Mouse (Mus musculus) midbrain, embryonic 15.5 days (tissue): Measurements from ENCODE around the gene R3hdm2. TPM values are rescaled to one million over a fixed set of nuclear protein-coding genes. Genes with fewer than 3 reads are reported as not detected.

ENCODE experiments used
- ATAC-seq: fragments of 200-750 bp; cut with Nextera tagmentation; replicated peaks from 2 replicates; pipeline ENCODE4 v1.8.0; 2017; ENCODE audit warnings: moderate TSS enrichment
- H3K27ac ChIP-seq: fragments of 300-500 bp; sonication (generic); 2 replicates; pipeline ENCODE4 v1.5.1; 2015; ENCODE audit warnings: mild to moderate bottlenecking, inconsistent platforms
- H3K27me3 ChIP-seq: fragments of 300-500 bp; sonication (generic); replicated peaks from 2 replicates; pipeline ENCODE4 v1.6.1; 2015; ENCODE audit warnings: inconsistent platforms
- H3K36me3 ChIP-seq: fragments of 300-500 bp; sonication (generic); replicated peaks from 2 replicates; pipeline ENCODE4 v1.6.1; 2015; ENCODE audit warnings: inconsistent platforms
- H3K4me1 ChIP-seq: fragments of 300-500 bp; sonication (generic); 2 replicates; pipeline ENCODE4 v1.6.1; 2015; ENCODE audit warnings: inconsistent platforms
- H3K4me2 ChIP-seq: fragments of 300-500 bp; sonication (generic); 2 replicates; pipeline ENCODE4 v1.6.1; 2015; ENCODE audit warnings: inconsistent platforms, mild to moderate bottlenecking, moderate library complexity
- H3K4me3 ChIP-seq: fragments of 300-500 bp; sonication (generic); 2 replicates; pipeline ENCODE4 v1.5.1; 2015; ENCODE audit warnings: mild to moderate bottlenecking, inconsistent platforms
- H3K9ac ChIP-seq: fragments of 300-500 bp; sonication (generic); 2 replicates; pipeline ENCODE4 v1.6.1; 2015; ENCODE audit warnings: mild to moderate bottlenecking, inconsistent platforms
- H3K9me3 ChIP-seq: fragments of 300-500 bp; sonication (generic); 2 replicates; pipeline ENCODE4 v1.6.1; 2016; ENCODE audit warnings: inconsistent platforms
- WGBS: fragments of 180-500 bp; shearing (Covaris S2); methylation state at CpG from one replicate; pipeline ENCODE4 v1.1.7; 2015; ENCODE audit warnings: mixed read lengths; 5-methylcytosine and 5-hydroxymethylcytosine counted together
- polyA plus RNA-seq: library from polyadenylated mRNA; unstranded; fragments of >200 nt; fragmentation: Nextera tagmentation; extraction: Ambion mirVana; gene quantifications from 2 replicates; pipeline ENCODE4 v1.2.1, GENCODE M21; 2015

Gene R3hdm2
- polyA plus RNA-seq, 1 experiment from 2014 or later = 43.6 TPM

- no peaks in the 10 kb centered on the region for H3K9me3 ChIP-seq
- H3K4me2 ChIP-seq = no peak overlapping the region
- no peak overlapping the region for H3K27ac ChIP-seq
- ATAC-seq = no peak
- H3K36me3 ChIP-seq = no peaks in the 10 kb centered on the region
- no peak overlapping the region for H3K9ac ChIP-seq
- H3K27me3 ChIP-seq = no peaks in the 10 kb centered on the region
- no peak overlapping the region for H3K4me3 ChIP-seq
- H3K4me1 ChIP-seq = peaks cover 11% of the 10 kb centered on the region; the same call in 1 of the 2 replicates
- WGBS = 53% methylated on average over 5 of the region's 5 CpGs
These were observed 32.0 kb downstream of the R3hdm2 start for GRCm38 (mm10) chr10:127412101-127412500.

- 85% methylated on average over 2 of the region's 2 CpGs for WGBS
- Histone ChIP-seq H3K9me3 (no peaks in the 10 kb centered on the region), H3K4me3 (no peak overlapping the region), H3K27me3 (no peaks in the 10 kb centered on the region), H3K9ac (no peak overlapping the region), H3K4me1 (peaks cover 11% of the 10 kb centered on the region; the same call in 1 of the 2 replicates), H3K4me2 (no peak overlapping the region), H3K36me3 (no peaks in the 10 kb centered on the region), H3K27ac (no peak overlapping the region)
- ATAC-seq = no peak
These were observed 32.6 kb downstream of the R3hdm2 start for GRCm38 (mm10) chr10:127412776-127413175.

GRCm38 (mm10) chr10:127413585-127413984 lies 33.5 kb downstream of the R3hdm2 start:
- 90% methylated on average over 1 of the region's 1 CpGs for WGBS
- H3K36me3 ChIP-seq = no peaks in the 10 kb centered on the region
- peaks cover 11% of the 10 kb centered on the region; the same call in 1 of the 2 replicates for H3K4me1 ChIP-seq
- no peak for ATAC-seq
- no peaks in the 10 kb centered on the region for H3K27me3 ChIP-seq
- no peak overlapping the region for H3K4me3 ChIP-seq
- H3K4me2 ChIP-seq = no peak overlapping the region
- no peak overlapping the region for H3K27ac ChIP-seq
- no peaks in the 10 kb centered on the region for H3K9me3 ChIP-seq
- H3K9ac ChIP-seq = no peak overlapping the region

- Histone ChIP-seq H3K4me3 (no peak overlapping the region), H3K9me3 (no peaks in the 10 kb centered on the region), H3K4me1 (peaks cover 14% of the 10 kb centered on the region), H3K9ac (no peak overlapping the region), H3K36me3 (no peaks in the 10 kb centered on the region), H3K27ac (no peak overlapping the region), H3K27me3 (no peaks in the 10 kb centered on the region), H3K4me2 (no peak overlapping the region)
- ATAC-seq = no peak
- WGBS = 73% methylated on average over 3 of the region's 3 CpGs
These were observed 34.0 kb downstream of the R3hdm2 start for GRCm38 (mm10) chr10:127414141-127414540.

- Histone ChIP-seq H3K4me3 (0 out of 2 replicates have a peak overlapping the region, but pooled peaks have one; percentile 8), H3K4me2 (peak overlapping the region; percentile 46; the same call in 1 of the 2 replicates), H3K27me3 (no peaks in the 10 kb centered on the region), H3K36me3 (no peaks in the 10 kb centered on the region), H3K9me3 (no peaks in the 10 kb centered on the region), H3K9ac (no peak overlapping the region), H3K4me1 (peaks cover 34% of the 10 kb centered on the region), H3K27ac (no peak overlapping the region)
- no peak for ATAC-seq
- 9% methylated on average over 6 of the region's 6 CpGs for WGBS
These were observed 40.0 kb downstream of the R3hdm2 start for GRCm38 (mm10) chr10:127420131-127420530.

- 0 out of 2 replicates have a peak, but pooled peaks have one; percentile 35 for ATAC-seq
These were observed 40.7 kb downstream of the R3hdm2 start for GRCm38 (mm10) chr10:127420676-127421353.

GRCm38 (mm10) chr10:127422047-127422446 lies 41.9 kb downstream of the R3hdm2 start:
- WGBS = 20% methylated on average over 6 of the region's 6 CpGs
- Histone ChIP-seq H3K9me3 (no peaks in the 10 kb centered on the region), H3K27ac (peak overlapping the region; percentile 47; the same call in 1 of the 2 replicates), H3K9ac (no peak overlapping the region), H3K4me3 (no peak overlapping the region), H3K4me2 (peak overlapping the region; percentile 46), H3K27me3 (no peaks in the 10 kb centered on the region), H3K4me1 (peaks cover 34% of the 10 kb centered on the region), H3K36me3 (no peaks in the 10 kb centered on the region)
- peak; percentile 76 for ATAC-seq

More at GRCm38 (mm10) chr10:127420676-127421353, 40.7 kb downstream of the R3hdm2 start:
- peak overlapping the region; percentile 29 for H3K4me3 ChIP-seq
- H3K9me3 ChIP-seq = no peaks in the 10 kb centered on the region
- H3K36me3 ChIP-seq = no peaks in the 10 kb centered on the region
- WGBS = 5% methylated on average over 9 of the region's 9 CpGs
- H3K4me2 ChIP-seq = peak overlapping the region; percentile 46
- no peaks in the 10 kb centered on the region for H3K27me3 ChIP-seq
- H3K4me1 ChIP-seq = peaks cover 34% of the 10 kb centered on the region
- H3K27ac ChIP-seq = peak overlapping the region; percentile 47
- peak overlapping the region; percentile 35; the same call in 1 of the 2 replicates for H3K9ac ChIP-seq

- no peak overlapping the region for H3K4me2 ChIP-seq
- no peaks in the 10 kb centered on the region for H3K27me3 ChIP-seq
- no peak overlapping the region for H3K9ac ChIP-seq
- WGBS = 97% methylated on average over 2 of the region's 2 CpGs
- H3K27ac ChIP-seq = no peak overlapping the region
- no peaks in the 10 kb centered on the region for H3K9me3 ChIP-seq
- peaks cover 19% of the 10 kb centered on the region for H3K4me1 ChIP-seq
- ATAC-seq = no peak
- no peaks in the 10 kb centered on the region for H3K36me3 ChIP-seq
- no peak overlapping the region for H3K4me3 ChIP-seq
These were observed 45.7 kb downstream of the R3hdm2 start for GRCm38 (mm10) chr10:127425794-127426193.

GRCm38 (mm10) chr10:127426670-127427069 lies 46.5 kb downstream of the R3hdm2 start:
- no peak overlapping the region for H3K4me2 ChIP-seq
- no peak for ATAC-seq
- 11% methylated on average over 2 of the region's 2 CpGs for WGBS

GRCm38 (mm10) chr10:127427107-127427506 lies 47.0 kb downstream of the R3hdm2 start:
- Histone ChIP-seq H3K27ac (no peak overlapping the region), H3K36me3 (no peaks in the 10 kb centered on the region), H3K9ac (no peak overlapping the region), H3K4me1 (peaks cover 6% of the 10 kb centered on the region), H3K9me3 (no peaks in the 10 kb centered on the region), H3K4me3 (no peak overlapping the region), H3K27me3 (no peaks in the 10 kb centered on the region), H3K4me2 (no peak overlapping the region)
- no peak for ATAC-seq
- 85% methylated on average over 1 of the region's 1 CpGs for WGBS

More at GRCm38 (mm10) chr10:127426670-127427069, 46.5 kb downstream of the R3hdm2 start:
- Histone ChIP-seq H3K9ac (no peak overlapping the region), H3K27ac (no peak overlapping the region), H3K36me3 (no peaks in the 10 kb centered on the region), H3K4me3 (no peak overlapping the region), H3K9me3 (no peaks in the 10 kb centered on the region), H3K27me3 (no peaks in the 10 kb centered on the region), H3K4me1 (peaks cover 10% of the 10 kb centered on the region)

GRCm38 (mm10) chr10:127427987-127428386 lies 47.9 kb downstream of the R3hdm2 start:
- H3K4me2 ChIP-seq = no peak overlapping the region
- H3K4me1 ChIP-seq = no peaks in the 10 kb centered on the region
- H3K9me3 ChIP-seq = no peaks in the 10 kb centered on the region
- H3K27ac ChIP-seq = no peak overlapping the region
- no peak for ATAC-seq
- H3K36me3 ChIP-seq = no peaks in the 10 kb centered on the region
- no peak overlapping the region for H3K4me3 ChIP-seq
- H3K27me3 ChIP-seq = no peaks in the 10 kb centered on the region
- no peak overlapping the region for H3K9ac ChIP-seq
- whole genome bisulfite sequencing = 97% methylated on average over 1 of the region's 1 CpGs

GRCm38 (mm10) chr10:127429538-127429937 lies 49.4 kb downstream of the R3hdm2 start:
- H3K9me3 ChIP-seq = no peaks in the 10 kb centered on the region
- no peak for ATAC-seq
- no peaks in the 10 kb centered on the region for H3K36me3 ChIP-seq
- no peak overlapping the region for H3K4me3 ChIP-seq
- H3K9ac ChIP-seq = no peak overlapping the region
- 65% methylated on average over 1 of the region's 1 CpGs for WGBS
- no peaks in the 10 kb centered on the region for H3K4me1 ChIP-seq
- H3K4me2 ChIP-seq = no peak overlapping the region
- no peak overlapping the region for H3K27ac ChIP-seq
- H3K27me3 ChIP-seq = no peaks in the 10 kb centered on the region

- no peak for ATAC-seq
- Histone ChIP-seq H3K4me3 (no peak overlapping the region), H3K9ac (no peak overlapping the region), H3K27ac (no peak overlapping the region), H3K9me3 (no peaks in the 10 kb centered on the region), H3K4me1 (no peaks in the 10 kb centered on the region), H3K27me3 (no peaks in the 10 kb centered on the region), H3K4me2 (no peak overlapping the region), H3K36me3 (no peaks in the 10 kb centered on the region)
- WGBS = 93% methylated on average over 4 of the region's 4 CpGs
These were observed 52.3 kb downstream of the R3hdm2 start for GRCm38 (mm10) chr10:127432466-127432865.
